Mouse (Mus musculus) CD8-positive naive resting alpha-beta T cell, adult 2 months (primary cell): ENCODE results near the gene Hpse2.

ENCODE experiments used
- DNase-seq, 2 experiments: peaks; one replicate each; pipeline ENCODE4 v3.0.0; 2022; ENCODE audit warnings: low read depth in 2 of 2, low spot score in 2 of 2

The Hpse2 gene

GRCm38 (mm10) chr19:43174812-43175211 lies 213.3 kb downstream of the Hpse2 start:
- no peak for DNase-seq

- DNase-seq, result no peak
Measured at GRCm38 (mm10) chr19:43156085-43156484, 232.1 kb downstream of the Hpse2 start.

- no peak for DNase-seq
Measured at GRCm38 (mm10) chr19:43155582-43155981, 232.6 kb downstream of the Hpse2 start.

GRCm38 (mm10) chr19:43147901-43148300 lies 240.3 kb downstream of the Hpse2 start:
- DNase-seq, result no peak

- no peak for DNase-seq
Measured at GRCm38 (mm10) chr19:43146820-43147219, 241.3 kb downstream of the Hpse2 start.

GRCm38 (mm10) chr19:43141646-43142045 lies 246.5 kb downstream of the Hpse2 start:
- no peak for DNase-seq

GRCm38 (mm10) chr19:43109796-43110195 lies 278.4 kb downstream of the Hpse2 start:
- DNase-seq, result no peak

- no peak for DNase-seq
Measured at GRCm38 (mm10) chr19:43096915-43097314, 291.2 kb downstream of the Hpse2 start.

GRCm38 (mm10) chr19:43087216-43087615 lies 300.9 kb downstream of the Hpse2 start:
- DNase-seq, result no peak

- no peak for DNase-seq
Measured at GRCm38 (mm10) chr19:43064155-43064554, 324.0 kb downstream of the Hpse2 start.

GRCm38 (mm10) chr19:43044506-43044905 lies 343.6 kb downstream of the Hpse2 start:
- DNase-seq, result no peak

- DNase-seq, result no peak
Measured at GRCm38 (mm10) chr19:43042721-43043120, 345.4 kb downstream of the Hpse2 start.

- no peak for DNase-seq
Measured at GRCm38 (mm10) chr19:43042211-43042610, 345.9 kb downstream of the Hpse2 start.

GRCm38 (mm10) chr19:43036381-43036780 lies 351.8 kb downstream of the Hpse2 start:
- DNase-seq, result no peak

GRCm38 (mm10) chr19:43027305-43027704 lies 360.9 kb downstream of the Hpse2 start:
- no peak for DNase-seq

- DNase-seq, result no peak
Measured at GRCm38 (mm10) chr19:43022611-43023173, 365.5 kb downstream of the Hpse2 start.

- no peak for DNase-seq
Measured at GRCm38 (mm10) chr19:43018792-43019191, 369.4 kb downstream of the Hpse2 start.

GRCm38 (mm10) chr19:42996406-42996805 lies 391.7 kb downstream of the Hpse2 start:
- DNase-seq, result no peak

GRCm38 (mm10) chr19:42988833-42989232 lies 399.3 kb downstream of the Hpse2 start:
- DNase-seq, result no peak

GRCm38 (mm10) chr19:42986315-42986701 lies 401.8 kb downstream of the Hpse2 start:
- DNase-seq, result no peak

GRCm38 (mm10) chr19:42985372-42986314 lies 402.5 kb downstream of the Hpse2 start:
- no peak for DNase-seq

- DNase-seq, result no peak
Measured at GRCm38 (mm10) chr19:42980537-42980936, 407.6 kb downstream of the Hpse2 start.
